Mouse (Mus musculus): ENCODE results near the gene Dph2. TPM values are rescaled to one million over a fixed set of nuclear protein-coding genes. Genes with fewer than 3 reads are reported as not detected.

Dph2 gene
- polyA plus RNA-seq, 1 experiment, result 10.0 TPM

GRCm38 (mm10) chr4:117867000-117867399 lies 24.8 kb downstream of the Dph2 start:
- Histone ChIP-seq H3K4me3 (ENCODE audit: insufficient read depth, low read length) (no peak overlapping the region), H3K4me1 (ENCODE audit: control insufficient read depth, insufficient read depth, low read length) (peaks cover 4% of the 10 kb centered on the region), H3K27ac (ENCODE audit: insufficient read depth, low read length) (no peak overlapping the region)
- TF ChIP-seq CTCF (IDR thresholded peaks at IDR 0.05; ENCODE audit: borderline replicate concordance, insufficient read depth, low read length) (no peak), POLR2A (IDR thresholded peaks at IDR 0.05; ENCODE audit: low read depth, low read length) (no peak)

- no peak overlapping the region for H3K4me3 ChIP-seq (ENCODE audit: insufficient read depth, low read length)
These were observed 25.7 kb downstream of the Dph2 start for GRCm38 (mm10) chr4:117866083-117866482.

GRCm38 (mm10) chr4:117862823-117863222 lies 29.0 kb downstream of the Dph2 start:
- no peak for TF ChIP-seq CTCF (IDR thresholded peaks at IDR 0.05; ENCODE audit: borderline replicate concordance, insufficient read depth, low read length)
- no peak for TF ChIP-seq POLR2A (IDR thresholded peaks at IDR 0.05; ENCODE audit: low read depth, low read length)
- Histone ChIP-seq H3K27ac (ENCODE audit: insufficient read depth, low read length) (no peak overlapping the region), H3K4me3 (ENCODE audit: insufficient read depth, low read length) (no peak overlapping the region), H3K4me1 (ENCODE audit: control insufficient read depth, insufficient read depth, low read length) (peaks cover 4% of the 10 kb centered on the region)

More at GRCm38 (mm10) chr4:117866083-117866482, 25.7 kb downstream of the Dph2 start:
- TF ChIP-seq POLR2A (IDR thresholded peaks at IDR 0.05; ENCODE audit: low read depth, low read length), result no peak
- no peak for TF ChIP-seq CTCF (IDR thresholded peaks at IDR 0.05; ENCODE audit: borderline replicate concordance, insufficient read depth, low read length)
- Histone ChIP-seq H3K27ac (ENCODE audit: insufficient read depth, low read length) (no peak overlapping the region), H3K4me1 (ENCODE audit: control insufficient read depth, insufficient read depth, low read length) (peaks cover 4% of the 10 kb centered on the region)

GRCm38 (mm10) chr4:117860570-117860969 lies 31.3 kb downstream of the Dph2 start:
- TF ChIP-seq POLR2A (IDR thresholded peaks at IDR 0.05; ENCODE audit: low read depth, low read length) (no peak), CTCF (IDR thresholded peaks at IDR 0.05; ENCODE audit: borderline replicate concordance, insufficient read depth, low read length) (no peak)
- Histone ChIP-seq H3K4me3 (ENCODE audit: insufficient read depth, low read length) (no peak overlapping the region), H3K27ac (ENCODE audit: insufficient read depth, low read length) (no peak overlapping the region), H3K4me1 (ENCODE audit: control insufficient read depth, insufficient read depth, low read length) (no peaks in the 10 kb centered on the region)

GRCm38 (mm10) chr4:117858794-117859193 lies 33.0 kb downstream of the Dph2 start:
- H3K27ac ChIP-seq (ENCODE audit: insufficient read depth, low read length), result no peak overlapping the region
- H3K4me1 ChIP-seq (ENCODE audit: control insufficient read depth, insufficient read depth, low read length), result no peaks in the 10 kb centered on the region
- H3K4me3 ChIP-seq (ENCODE audit: insufficient read depth, low read length), result no peak overlapping the region
- TF ChIP-seq POLR2A (IDR thresholded peaks at IDR 0.05; ENCODE audit: low read depth, low read length), result no peak
- TF ChIP-seq CTCF (IDR thresholded peaks at IDR 0.05; ENCODE audit: borderline replicate concordance, insufficient read depth, low read length), result 0 out of 2 replicates have a peak, but pooled peaks have one; percentile 15

GRCm38 (mm10) chr4:117855146-117855545 lies 36.7 kb downstream of the Dph2 start:
- no peak overlapping the region for H3K4me3 ChIP-seq (ENCODE audit: insufficient read depth, low read length)
- no peak for TF ChIP-seq CTCF (IDR thresholded peaks at IDR 0.05; ENCODE audit: borderline replicate concordance, insufficient read depth, low read length)
- no peak for TF ChIP-seq POLR2A (IDR thresholded peaks at IDR 0.05; ENCODE audit: low read depth, low read length)
- no peak overlapping the region for H3K27ac ChIP-seq (ENCODE audit: insufficient read depth, low read length)
- no peaks in the 10 kb centered on the region for H3K4me1 ChIP-seq (ENCODE audit: control insufficient read depth, insufficient read depth, low read length)

- Histone ChIP-seq H3K4me3 (ENCODE audit: insufficient read depth, low read length) (no peak overlapping the region), H3K27ac (ENCODE audit: insufficient read depth, low read length) (no peak overlapping the region), H3K4me1 (ENCODE audit: control insufficient read depth, insufficient read depth, low read length) (no peaks in the 10 kb centered on the region)
- no peak for TF ChIP-seq POLR2A (IDR thresholded peaks at IDR 0.05; ENCODE audit: low read depth, low read length)
- no peak for TF ChIP-seq CTCF (IDR thresholded peaks at IDR 0.05; ENCODE audit: borderline replicate concordance, insufficient read depth, low read length)
These were observed 39.5 kb downstream of the Dph2 start for GRCm38 (mm10) chr4:117852152-117852868.

GRCm38 (mm10) chr4:117850871-117851270 lies 41.0 kb downstream of the Dph2 start:
- Histone ChIP-seq H3K4me3 (ENCODE audit: insufficient read depth, low read length) (no peak overlapping the region), H3K4me1 (ENCODE audit: control insufficient read depth, insufficient read depth, low read length) (no peaks in the 10 kb centered on the region), H3K27ac (ENCODE audit: insufficient read depth, low read length) (no peak overlapping the region)
- TF ChIP-seq POLR2A (IDR thresholded peaks at IDR 0.05; ENCODE audit: low read depth, low read length), result no peak
- TF ChIP-seq CTCF (IDR thresholded peaks at IDR 0.05; ENCODE audit: borderline replicate concordance, insufficient read depth, low read length), result no peak

- no peak overlapping the region for H3K27ac ChIP-seq (ENCODE audit: insufficient read depth, low read length)
- no peak overlapping the region for H3K4me3 ChIP-seq (ENCODE audit: insufficient read depth, low read length)
- no peaks in the 10 kb centered on the region for H3K4me1 ChIP-seq (ENCODE audit: control insufficient read depth, insufficient read depth, low read length)
- TF ChIP-seq CTCF (IDR thresholded peaks at IDR 0.05; ENCODE audit: borderline replicate concordance, insufficient read depth, low read length), result no peak
- TF ChIP-seq POLR2A (IDR thresholded peaks at IDR 0.05; ENCODE audit: low read depth, low read length), result no peak
These were observed 41.7 kb downstream of the Dph2 start for GRCm38 (mm10) chr4:117850176-117850575.

- TF ChIP-seq POLR2A (IDR thresholded peaks at IDR 0.05; ENCODE audit: low read depth, low read length) (no peak), CTCF (IDR thresholded peaks at IDR 0.05; ENCODE audit: borderline replicate concordance, insufficient read depth, low read length) (no peak)
- Histone ChIP-seq H3K4me3 (ENCODE audit: insufficient read depth, low read length) (no peak overlapping the region), H3K4me1 (ENCODE audit: control insufficient read depth, insufficient read depth, low read length) (no peaks in the 10 kb centered on the region), H3K27ac (ENCODE audit: insufficient read depth, low read length) (no peak overlapping the region)
These were observed 42.3 kb downstream of the Dph2 start for GRCm38 (mm10) chr4:117849506-117849905.
